Mouse (Mus musculus) cerebellum, adult 8-10 months (tissue): ENCODE data around the gene Rwdd2a.

Source experiments
- DNase-seq: peaks from one replicate; pipeline ENCODE4 v3.0.0; 2022

Gene Rwdd2a

DNA sequence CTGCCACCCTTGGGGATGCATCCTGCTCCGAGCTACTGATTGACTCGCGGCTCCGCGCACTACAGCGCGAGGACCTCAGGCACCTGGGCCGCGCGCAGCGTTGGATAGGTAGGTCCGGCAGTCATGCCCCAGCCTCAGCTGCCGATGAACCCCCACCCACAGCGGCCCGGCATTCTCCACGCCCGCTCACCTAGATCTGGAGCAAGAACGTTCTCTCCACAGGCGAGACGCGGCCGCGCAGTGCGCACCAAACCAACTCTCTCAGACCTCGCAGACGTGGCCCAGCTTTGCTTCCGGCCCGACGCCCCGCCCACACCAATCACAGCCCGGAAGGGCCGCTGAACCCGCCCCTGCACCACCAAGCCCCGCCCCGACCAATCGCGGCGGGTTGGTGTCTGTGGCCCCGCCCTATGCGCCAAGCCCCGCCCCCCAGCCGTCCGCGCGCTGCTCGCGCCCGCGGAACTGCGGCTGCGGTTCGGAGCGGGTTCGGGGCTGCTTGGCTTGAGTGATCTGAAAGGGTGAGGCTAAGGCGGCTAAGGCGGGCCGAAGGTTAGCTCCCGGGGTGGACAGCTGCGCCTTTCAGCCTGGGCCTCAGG lies at the start of gene Rwdd2a, which contains the start of gene Pgm3:
Gene Rwdd2a, plus strand, starts transcription at position 452 of the 596 bp plus-strand sequence.
Gene Pgm3, minus strand, starts transcription at position 303 of the 596 bp plus-strand sequence.
- peak; percentile 96 for DNase-seq

DNA sequence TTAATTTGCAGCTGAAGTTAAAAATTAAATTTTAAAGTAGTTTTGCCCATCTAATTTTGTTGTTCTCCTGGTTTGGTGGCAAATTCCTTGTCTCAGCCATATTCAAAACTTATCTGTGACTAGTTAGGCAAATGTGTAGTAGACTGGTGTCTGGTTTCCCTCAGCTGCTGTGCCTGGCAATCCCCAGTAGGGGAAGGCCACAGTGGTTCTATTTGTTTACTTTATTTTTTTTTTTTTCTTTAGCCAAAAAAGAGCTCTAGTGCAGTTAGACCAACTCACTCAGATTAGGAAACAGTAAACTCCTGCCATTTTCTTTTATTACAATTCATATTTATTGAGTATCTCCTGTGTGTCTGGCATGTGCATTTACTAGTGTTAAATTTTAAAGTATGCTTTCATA lies 49.5 kb upstream of the Rwdd2a start:
- DNase-seq, result no peak

DNA sequence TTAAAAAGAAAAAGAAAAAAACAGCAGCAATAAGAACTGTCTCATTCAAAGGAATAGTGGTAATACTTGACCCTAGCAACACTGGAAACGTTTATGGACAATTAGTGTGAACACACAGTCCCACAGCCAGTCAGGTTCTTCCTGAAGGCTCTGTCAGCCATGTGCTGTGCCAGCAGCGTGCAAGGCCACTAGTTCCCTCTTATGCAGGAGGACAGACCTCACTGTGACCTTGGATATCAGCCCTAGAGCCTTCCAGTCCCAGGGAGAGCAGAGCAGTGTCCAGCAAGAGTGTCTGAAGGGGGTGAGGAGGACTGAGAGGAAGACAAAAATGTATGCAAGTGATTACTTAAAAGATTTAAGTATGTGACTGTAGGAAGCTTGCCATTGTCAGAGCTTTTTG lies 46.2 kb upstream of the Rwdd2a start:
- no peak for DNase-seq

DNA sequence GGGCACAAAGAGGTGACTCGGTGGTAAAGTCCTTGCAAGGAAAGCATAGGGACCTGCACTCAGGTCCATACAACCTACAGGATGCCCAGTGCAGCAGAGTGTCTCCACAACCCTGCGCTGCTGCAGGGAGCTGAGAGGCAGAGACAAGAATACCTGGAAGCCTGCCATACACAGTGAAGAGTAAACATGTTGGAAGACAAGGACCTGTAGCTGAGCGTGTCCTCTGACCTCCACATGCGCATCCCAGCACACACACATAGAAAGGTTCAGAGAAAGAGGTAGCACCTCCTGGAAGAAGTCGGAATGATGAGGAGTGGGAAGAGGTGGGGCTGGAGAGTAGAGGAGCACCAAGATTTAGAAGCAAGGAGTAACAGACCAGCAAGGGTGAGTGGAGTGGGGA lies 37.7 kb upstream of the Rwdd2a start:
- DNase-seq, result no peak

DNA sequence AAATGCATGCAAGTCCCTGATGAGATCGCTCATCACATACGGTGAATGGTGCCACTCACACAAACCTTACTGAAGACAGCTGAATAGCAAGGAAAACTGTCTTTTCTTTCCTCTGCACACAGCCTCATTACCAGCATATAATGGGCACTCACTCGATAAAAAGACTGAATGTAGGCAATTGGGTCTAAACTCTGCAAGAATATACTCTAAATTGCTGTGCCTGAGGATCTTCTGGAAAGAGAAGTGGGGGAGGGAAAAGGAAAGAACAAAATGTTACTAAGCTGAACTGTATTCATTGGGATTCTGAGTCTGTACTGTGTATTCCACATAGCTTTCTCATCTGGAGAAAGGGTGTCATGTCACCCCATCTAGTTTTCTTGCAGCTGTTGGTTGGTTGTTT lies 28.3 kb upstream of the Rwdd2a start:
- DNase-seq, result no peak

DNA sequence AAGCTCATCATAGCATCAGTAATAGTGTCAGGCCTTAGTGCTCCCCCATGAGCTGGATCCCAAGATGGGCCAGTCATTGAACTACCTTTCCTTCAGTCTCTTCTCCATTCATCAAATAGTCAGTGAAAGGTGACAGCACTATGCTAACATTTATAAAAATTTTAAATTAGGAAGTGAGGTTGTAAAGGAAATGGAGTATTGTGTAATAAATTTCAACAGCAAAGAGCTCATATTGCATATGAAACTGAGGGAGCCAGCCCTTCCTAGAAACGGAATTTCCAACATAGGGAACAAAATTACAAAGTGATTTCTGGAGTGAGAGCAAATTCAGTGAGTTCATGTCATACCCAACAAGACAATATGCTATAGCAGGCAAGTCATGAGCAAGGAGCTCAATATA lies 27.2 kb upstream of the Rwdd2a start:
- DNase-seq, result no peak

DNA sequence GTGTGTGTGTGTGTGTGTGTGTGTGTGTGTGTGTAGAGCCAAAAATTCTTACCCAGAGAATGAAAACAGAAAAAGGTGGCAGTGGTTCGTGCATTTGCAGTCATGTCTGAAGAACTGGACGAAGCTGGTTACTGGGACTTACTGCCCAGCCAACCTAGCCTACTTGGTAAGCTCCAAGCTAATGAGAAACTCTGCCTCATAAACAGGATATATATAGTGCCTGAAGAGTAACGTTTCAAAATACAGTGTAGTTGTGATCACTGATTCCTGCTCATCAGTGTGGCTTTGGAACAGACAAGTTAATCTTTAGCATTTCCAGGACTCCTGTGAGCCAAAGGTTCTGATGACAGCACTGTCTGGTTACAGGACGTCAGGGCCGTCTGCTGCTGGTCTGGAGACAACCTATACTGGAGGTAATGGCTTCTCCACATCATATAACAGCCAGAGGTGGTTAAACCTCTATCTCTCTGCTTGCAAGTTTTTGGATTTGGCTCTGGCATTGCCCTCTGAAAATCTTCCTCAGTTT lies 22.1 kb upstream of the Rwdd2a start:
- DNase-seq, result no peak

DNA sequence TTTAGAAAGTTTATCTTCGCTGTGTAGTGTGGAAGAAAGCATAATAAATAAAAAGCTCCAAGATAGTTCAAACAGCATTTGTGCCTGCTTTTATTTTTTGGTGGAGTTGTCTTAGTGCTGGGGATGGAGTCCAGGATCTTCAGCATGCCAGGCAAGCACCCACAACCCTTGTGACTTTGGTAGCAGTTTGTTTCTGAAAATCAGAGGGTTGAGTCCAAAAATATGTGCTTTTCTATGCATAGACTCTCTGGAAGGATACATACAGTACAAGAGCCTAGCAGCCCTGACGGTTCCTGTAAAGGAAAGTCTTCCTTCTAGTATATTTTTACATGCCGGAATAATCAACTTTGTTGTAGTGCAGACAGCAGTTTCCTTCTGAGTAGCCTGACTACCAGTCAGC lies 21.1 kb upstream of the Rwdd2a start:
- no peak for DNase-seq

DNA sequence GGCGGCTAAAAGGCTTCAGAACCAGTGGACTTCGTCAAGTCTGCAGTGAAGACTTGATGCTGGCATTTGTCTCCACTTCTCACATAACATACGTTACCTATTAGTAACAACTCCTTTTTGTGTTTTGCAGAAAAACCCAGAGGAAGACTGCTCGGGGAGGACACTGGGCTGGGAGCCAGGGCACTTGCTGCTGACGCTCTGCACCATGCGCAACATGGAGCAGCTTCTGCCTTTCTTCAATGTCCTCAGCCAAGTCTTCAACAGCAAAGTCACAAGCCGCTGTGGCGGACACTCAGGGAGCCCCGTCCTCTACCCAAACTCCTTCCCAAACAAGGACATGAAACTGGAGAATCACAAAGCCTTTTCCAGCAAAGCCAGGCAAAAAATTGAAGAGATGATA lies 17.9 kb upstream of the Rwdd2a start:
- no peak for DNase-seq

DNA sequence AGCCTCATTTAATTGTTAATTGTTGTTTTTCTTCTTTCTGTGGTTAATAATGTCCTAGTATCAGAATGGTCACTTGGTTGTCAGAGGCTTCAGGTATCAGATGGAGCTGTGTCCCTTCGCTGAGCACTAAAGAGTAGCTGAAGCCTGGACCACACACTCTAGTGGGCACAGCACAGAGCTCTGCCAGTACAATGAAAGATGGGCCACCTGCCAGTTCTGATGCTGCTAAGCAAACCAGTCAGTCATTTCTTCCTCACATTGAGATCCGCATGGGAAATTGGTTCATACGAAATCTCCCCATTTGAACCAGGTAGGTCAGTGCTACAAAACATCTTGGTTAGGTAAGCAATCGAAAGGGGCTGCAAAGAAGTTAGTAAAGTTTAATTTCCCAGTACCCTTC lies 17.1 kb upstream of the Rwdd2a start:
- DNase-seq, result no peak

DNA sequence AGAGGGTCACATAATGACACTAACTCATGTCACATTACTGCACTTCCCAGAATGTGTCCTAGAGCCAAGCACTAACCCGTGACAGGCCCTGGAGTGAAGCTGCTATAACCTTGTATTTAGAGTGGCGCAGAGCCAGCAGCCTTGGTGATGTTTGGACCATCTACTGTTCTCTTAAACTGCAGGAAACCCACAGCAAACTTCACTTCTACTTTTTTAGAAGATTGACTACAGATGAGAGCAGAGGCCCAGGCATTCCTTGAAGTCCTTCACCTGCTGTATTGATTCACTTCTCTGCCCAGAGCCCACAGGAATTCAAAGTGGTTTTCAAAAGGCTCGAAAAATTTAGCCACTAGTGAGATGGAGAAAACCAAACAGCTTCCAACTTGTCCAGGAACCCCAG lies 11.2 kb upstream of the Rwdd2a start:
- no peak for DNase-seq

DNA sequence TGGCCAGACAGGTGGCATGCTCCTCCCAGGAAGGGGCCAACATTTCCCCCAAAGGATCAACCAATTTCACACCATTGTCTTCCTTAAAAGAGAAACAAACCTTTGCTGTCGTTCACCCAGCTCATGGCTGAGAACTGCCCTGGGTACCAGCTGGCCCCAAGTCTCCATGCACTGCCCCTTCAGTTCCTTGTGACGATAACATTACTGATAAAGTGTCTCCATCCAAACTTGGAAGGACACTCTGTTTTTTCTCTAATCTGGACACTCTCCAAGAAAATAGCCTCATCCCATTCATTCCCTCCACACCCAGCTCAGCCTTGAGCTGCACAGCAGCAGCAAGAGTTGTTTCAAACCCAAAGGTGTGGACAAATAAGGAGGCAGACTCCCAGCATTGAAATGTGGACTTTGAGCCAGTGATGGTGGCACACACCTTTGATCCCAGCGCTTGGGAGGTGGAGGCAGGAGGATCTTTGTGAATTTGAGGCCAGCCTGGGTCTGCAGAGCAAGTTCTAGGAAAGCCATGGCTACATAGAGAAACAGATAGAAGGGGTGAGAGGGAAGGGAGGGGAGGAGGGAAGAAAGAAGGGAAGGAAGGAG lies 2.4 kb upstream of the Rwdd2a start:
- DNase-seq, result no peak

DNA sequence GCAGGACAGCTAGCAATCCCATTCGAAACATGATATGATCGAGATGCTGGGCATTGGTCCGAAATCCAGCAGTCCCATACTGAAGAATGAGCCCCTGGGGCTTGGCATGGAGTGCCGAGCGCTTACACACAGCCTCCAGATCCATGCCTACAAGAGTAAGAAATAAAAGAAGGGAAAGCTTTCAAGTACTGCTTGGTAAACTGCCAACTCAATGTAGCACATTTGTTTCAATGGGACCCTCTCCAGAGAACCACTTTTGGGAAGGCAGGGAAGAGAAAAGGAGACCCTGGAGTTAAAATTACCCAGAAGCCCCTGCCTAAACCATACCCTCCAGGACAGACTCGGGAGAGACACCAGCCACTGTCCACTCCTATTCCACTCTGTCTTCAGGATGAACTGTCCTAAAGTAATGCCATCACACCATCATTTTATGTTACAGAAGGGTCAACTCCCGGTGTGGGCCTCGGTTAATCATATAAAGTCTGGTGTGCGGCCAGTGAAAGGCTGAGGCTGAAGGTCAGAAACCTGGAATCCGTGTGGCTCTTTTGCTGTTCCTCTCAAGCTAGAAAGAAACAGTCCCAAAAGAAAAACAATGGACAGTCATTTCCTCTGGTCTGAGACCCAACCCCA lies 1.4 kb upstream of the Rwdd2a start:
- no peak for DNase-seq

DNA sequence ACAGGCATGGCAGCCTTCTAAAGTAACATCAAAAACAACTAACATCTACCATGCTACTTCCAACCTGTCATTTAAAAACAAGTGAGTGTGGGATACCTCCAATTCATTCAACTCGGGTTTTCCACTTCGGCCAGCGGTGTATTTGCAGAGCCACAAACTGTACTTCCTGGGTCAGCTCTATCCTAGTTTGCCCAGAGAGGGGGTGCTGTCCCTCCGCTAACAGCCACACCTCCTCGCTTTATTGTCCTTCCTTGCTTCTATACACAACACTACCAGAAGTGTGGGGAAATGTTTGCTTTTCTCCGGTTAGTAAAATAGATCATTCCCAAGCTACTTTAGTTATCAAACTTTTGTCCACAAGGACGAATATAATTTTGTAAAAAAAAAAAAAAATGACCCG lies 845 bp upstream of the Rwdd2a start:
- DNase-seq, result no peak

DNA sequence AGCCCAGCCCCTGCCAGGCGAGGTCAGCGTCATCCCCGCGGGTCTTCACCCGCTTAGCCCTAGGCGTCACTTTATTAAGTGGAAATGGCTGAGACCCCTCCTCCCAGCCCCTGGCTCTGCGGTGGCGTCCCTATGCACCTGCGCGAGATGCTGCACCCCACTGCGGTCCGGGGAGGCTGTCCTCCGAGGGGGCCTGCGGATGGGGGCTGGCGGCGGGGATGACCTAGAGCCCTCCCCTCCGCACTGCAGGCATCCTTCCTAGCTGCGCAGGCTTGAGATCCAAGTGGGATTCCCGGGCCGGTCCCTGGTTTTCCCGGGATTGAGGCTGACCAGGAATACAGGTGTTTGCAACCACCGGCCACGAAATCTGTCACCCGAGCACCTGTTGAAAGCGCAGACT lies 405 bp downstream of the Rwdd2a start:
- DNase-seq, result no peak

DNA sequence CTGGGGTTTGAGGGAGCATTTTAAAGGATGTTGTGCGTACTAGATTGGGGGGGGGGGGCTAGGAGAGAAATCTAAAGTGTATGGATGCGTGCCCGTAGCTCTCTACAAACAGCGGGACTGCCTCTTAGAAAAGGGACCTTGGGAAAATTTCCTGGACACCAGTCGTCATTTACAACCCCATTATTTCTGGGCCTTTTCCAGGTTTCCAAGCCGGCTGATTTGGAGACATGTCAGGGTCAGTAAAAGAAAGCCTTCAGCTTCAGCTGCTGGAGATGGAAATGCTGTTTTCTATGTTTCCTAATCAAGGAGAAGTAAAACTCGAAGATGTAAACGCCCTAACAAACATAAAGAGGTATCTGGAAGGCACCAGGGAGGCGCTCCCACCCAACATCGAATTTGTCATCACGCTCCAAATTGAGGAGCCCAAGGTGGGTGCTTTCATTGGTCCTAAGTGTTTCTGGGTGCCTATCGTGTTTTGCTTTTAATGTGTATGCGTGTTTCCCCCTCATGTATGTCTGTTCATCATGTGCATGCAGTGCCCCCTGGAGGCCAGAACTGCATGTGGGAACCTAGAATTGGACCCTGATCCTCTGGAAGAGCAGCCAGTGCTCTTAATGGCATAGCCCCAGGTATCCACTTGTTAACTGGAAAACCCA lies 973 bp downstream of the Rwdd2a start:
- peak; percentile 75 for DNase-seq

DNA sequence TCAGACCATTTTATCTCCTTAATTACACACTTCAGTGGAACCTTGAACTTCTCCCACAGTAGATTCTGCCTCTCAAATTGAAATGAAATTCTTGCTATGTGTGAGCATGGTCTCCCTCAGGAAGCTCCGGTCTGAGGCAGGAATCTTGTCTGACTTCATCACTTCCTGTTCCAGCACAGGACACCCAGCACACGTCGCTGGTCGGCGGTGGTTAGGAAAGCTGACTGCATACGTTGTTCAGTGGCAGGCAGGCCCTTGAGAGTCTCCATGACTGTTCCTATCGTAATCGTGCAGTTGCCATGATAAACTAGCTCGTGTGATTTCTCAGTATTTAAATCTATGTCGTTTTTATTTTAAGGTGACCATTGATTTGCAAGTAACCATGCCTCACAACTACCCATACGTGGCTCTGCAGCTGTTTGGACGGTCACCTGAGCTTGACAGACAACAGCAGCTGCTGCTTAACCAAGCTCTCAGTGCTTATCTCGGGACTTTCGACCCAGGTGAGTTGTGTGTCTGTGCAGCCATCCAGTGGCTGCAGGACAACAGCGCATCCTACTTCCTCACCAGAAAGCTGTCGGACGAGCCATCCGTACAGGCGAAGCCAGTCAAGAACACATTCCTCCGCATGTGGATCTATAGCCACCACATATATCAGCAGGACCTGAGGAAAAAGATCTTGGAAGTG lies 2.0 kb downstream of the Rwdd2a start:
- DNase-seq, result no peak

DNA sequence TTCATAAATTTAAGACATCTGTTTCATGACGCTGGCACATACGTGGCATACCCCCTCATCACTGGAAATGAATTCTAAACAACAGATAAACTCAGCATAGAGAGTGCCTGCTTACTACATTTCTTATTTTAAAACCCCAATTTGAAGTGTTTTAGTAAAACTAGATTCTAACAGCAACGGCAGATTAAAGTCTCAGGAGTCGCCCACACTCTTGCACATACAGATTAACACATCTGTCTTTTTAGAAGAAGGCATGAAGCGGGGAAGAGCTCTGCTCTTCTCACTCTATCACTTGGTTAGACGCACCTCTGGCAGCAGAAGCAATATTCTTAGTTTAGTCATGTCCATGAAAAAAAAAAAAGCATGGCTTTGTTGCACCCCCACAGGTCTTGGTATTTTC lies 3.4 kb downstream of the Rwdd2a start:
- no peak for DNase-seq

DNA sequence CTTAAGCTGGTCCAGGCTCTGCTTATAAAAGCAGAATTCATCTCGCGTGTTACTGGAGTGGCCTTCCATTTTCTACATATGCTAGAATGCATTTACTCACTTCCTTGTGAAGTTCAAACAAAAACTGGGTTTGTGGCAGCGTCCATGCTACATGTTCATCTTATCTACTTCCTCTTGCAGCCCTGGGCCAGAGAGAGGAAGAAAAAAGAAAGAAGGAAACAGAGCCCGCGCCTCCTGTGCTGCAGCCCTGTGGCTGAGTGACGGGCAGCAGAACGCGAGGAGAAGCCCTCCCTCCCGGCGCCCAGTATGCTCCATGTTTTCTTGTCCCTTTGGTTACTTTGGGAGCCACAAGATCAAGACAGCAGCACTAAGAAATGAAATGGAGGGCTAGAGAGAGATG lies 7.9 kb downstream of the Rwdd2a start:
- no peak for DNase-seq

DNA sequence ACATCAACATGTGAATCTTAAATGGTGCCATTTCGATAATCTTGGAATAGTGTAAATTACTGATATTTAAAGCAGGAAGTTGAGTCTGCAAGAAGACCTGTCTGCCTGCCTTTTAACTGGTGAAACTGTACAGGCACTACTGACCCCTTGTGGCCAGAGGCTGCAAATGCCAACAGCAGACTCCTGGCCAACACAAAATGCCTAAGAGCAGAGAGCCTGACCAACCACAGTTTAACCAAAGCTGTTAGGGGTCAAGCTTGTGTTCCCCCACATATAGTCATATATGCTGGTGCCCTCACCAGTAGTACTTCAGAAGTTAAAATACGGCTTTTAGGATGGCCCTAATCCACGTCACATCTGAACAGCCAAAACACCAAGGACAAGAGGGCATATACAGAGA lies 11.9 kb downstream of the Rwdd2a start:
- peak; percentile 62 for DNase-seq

DNA sequence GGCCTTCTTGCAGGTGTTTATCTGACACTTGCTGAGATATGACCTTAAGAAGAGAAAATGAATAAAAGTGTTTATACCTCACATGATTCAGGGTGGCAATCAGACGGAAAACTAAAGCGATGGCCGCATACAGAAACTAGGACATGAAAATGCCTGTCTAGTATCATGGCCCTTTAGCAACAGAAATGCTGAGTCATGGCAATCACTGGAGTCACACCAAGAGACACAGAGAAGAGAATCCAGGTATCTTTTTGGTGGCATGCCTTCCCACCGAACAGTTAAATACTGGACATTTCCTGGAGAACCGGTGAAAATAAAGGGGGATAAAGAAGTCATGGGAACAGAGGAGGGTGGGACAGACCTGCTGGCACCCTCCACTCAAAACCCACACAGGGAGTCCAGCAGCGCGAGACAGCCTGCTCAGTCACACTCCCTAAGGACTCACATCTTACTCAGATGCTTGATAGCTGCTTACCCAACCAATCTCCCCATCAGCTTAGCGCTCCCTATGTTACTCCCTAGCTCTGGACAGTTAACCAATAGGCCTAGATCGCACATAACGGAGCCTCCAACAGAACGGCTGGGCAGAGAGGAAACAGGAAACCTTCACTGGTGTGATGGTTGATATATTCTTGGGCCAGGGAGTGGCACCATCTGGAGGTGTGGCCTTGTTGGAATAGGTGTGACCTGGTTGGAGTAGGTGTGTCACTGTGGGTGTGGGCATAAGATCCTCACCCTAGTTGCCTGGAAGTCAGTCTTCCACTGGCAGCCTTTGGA lies 15.4 kb downstream of the Rwdd2a start:
- DNase-seq, result no peak
